ENCODE assay signal across 1 mouse cellular context in the genomic region with DNA sequence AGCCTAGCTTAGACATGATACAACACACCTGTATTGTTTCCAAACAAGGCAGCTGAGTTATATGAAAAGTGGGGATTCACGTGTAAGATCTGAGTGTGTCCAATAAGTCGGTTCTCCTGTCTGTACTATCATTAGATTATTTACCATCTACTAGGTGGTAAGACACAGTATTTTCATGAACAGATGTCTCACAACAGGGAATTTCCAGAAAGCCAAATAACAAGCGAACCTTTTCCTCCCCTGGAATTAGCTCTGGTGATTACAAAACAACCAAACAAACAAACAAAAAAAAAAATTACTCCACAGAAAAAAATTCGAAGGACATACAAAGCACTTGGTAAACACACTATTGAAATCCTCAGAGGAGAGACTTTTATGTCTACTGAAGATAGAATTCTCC.
TF ChIP-seq lines count a peak whose summit lies in the region.

No protein-coding gene starts in this region.

TF ChIP-seq in MEL, 35 proteins besides CTCF, POLR2A, EP300 and RAD21 (continued from another document):
- TF ChIP-seq TAL1 (IDR thresholded peaks at IDR 0.05; ENCODE audit: low read length) (no peak), GATA1 (IDR thresholded peaks at IDR 0.05; ENCODE audit: low read depth, low read length) (no peak), NELFE (IDR thresholded peaks at IDR 0.05; ENCODE audit: low read depth, low read length) (no peak), ETS1 (IDR thresholded peaks at IDR 0.05; ENCODE audit: low read depth, low read length) (no peak), POLR2AphosphoS2 (IDR thresholded peaks at IDR 0.05; ENCODE audit: low read length) (no peak), MYB (IDR thresholded peaks at IDR 0.05; ENCODE audit: low read depth, low read length) (no peak), MAFK (IDR thresholded peaks at IDR 0.05; ENCODE audit: borderline replicate concordance, low read depth, low read length) (no peak), BHLHE40 (IDR thresholded peaks at IDR 0.05; ENCODE audit: borderline replicate concordance, low read depth, low read length) (no peak), ELF1 (IDR thresholded peaks at IDR 0.05; ENCODE audit: low read depth, low read length) (no peak), KAT2A (conservative IDR thresholded peaks at IDR 0.05; ENCODE audit: low read depth, low read length) (no peak), USF2 (IDR thresholded peaks at IDR 0.05; ENCODE audit: borderline replicate concordance in 1 of 2, insufficient read depth in 1 of 2, low read depth in 1 of 2, low read length in 2 of 2) (no peak), E2F4 (IDR thresholded peaks at IDR 0.05; ENCODE audit: borderline replicate concordance, low read depth, low read length) (no peak)
